Mouse (Mus musculus) CD4-positive, CD25-positive, alpha-beta regulatory T cell, adult 2 months (primary cell): Measurements from ENCODE around the gene Sgca.

Experiments
- DNase-seq: peaks from one replicate; pipeline ENCODE4 v3.0.0-alpha.2; 2012; ENCODE audit warnings: low read depth, low spot score

Sgca gene

DNA sequence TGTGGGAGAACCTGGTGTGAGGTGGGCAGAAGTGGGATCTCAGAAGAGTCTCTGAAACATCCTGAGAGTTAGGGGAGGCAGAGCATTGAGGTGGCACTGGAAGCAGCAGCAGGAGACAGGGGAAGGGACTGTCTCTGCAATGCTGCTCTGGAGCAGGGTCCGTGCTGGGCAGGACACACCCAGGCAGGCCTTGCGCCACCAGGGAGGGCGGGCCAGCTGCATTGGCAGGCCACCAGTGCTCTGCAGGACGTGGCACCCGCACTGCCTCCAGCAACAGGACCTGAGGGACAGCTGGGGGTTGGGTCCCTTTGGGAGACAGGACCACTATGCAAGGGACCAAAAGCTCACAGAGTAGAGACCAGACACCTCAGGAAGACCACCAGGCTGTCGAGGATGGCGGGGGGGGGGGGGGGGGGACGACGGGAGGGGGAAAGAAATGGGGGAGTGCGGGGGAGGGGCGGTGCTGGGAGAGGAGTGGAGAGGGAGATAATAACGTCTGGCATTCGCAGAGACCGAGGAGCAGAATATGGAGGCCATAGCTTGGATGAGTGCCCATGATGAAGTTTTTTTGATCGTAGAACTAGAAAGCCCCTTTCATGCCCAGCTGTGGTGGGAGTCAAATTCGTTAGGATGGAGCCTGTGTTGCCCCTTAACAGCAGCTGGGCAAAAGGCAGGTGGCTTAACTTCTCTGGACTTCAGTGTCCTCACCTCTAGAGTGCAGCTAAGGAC, 60.3 kb downstream of the Sgca start:
- DNase-seq = no peak

- no peak for DNase-seq
These were observed 62.6 kb downstream of the Sgca start for GRCm38 (mm10) chr11:94913302-94914090.
